Mouse (Mus musculus) small intestine, adult 2 months (tissue): Measurements from ENCODE around the gene Mapk14.

ENCODE experiments used
- CTCF ChIP-seq: fragments of 200-500 bp; IDR thresholded peaks from 2 replicates; pipeline ENCODE4 v1.5.1; 2012; ENCODE audit warnings: low read depth, mild to moderate bottlenecking, control low read depth, inconsistent platforms, low read length, moderate library complexity, mixed read lengths; ENCODE audit not compliant: insufficient replicate concordance, insufficient read length; ENCODE audit errors: extremely low read depth
- POLR2A ChIP-seq: fragments of 200-500 bp; IDR thresholded peaks from 2 replicates; pipeline ENCODE4 v1.6.1; 2012; ENCODE audit warnings: low read depth, mild to moderate bottlenecking, control low read depth, inconsistent platforms, low read length, moderate library complexity

DNA sequence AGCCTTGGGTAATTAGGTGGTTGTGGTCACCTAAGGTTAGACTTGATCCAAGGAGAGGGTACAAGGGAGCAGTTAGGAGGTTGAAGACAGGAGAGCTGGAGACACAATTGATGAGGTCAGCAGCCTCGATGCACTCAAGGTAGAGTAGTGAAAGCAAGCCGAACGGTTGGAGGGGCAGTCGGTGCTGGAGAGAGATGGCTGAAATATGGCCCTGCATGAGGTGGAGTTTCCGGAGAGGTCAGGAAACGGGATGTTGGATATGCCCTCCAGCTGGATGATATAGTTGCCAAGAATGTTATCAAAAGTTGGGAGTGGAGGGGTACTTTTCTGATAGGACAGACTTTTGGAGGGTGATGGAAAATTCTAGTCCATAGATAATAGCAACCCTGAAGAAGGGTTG, 21.2 kb downstream of the Mapk14 start:
- TF ChIP-seq POLR2A = no peak
- TF ChIP-seq CTCF = no peak
